Mouse (Mus musculus): ENCODE measurements around the gene Kcnb1. TPM values are rescaled to one million over a fixed set of nuclear protein-coding genes. Genes with fewer than 3 reads are reported as not detected.

Gene Kcnb1
- polyA plus RNA-seq, 1 experiment from 2014 or later = 1.5 TPM

GRCm38 (mm10) chr2:167060761-167061160, 129.2 kb downstream of the Kcnb1 start:
- H3K9ac ChIP-seq (ENCODE audit: low read depth, low read length) = peak overlapping the region; percentile 45; the same call in 1 of the 2 replicates
- ATAC-seq (ENCODE audit: low FRiP score, low TSS enrichment) = no peak
- H3K4me1 ChIP-seq (ENCODE audit: control insufficient read depth, insufficient read depth, low read length) = peaks cover 25% of the 10 kb centered on the region
- H3K9me3 ChIP-seq (ENCODE audit: control insufficient read depth, low read length) = no peaks in the 10 kb centered on the region
- H3K27ac ChIP-seq (ENCODE audit: low read depth, low read length) = peak overlapping the region; percentile 81
- H3K4me2 ChIP-seq (replicated peaks; ENCODE audit: low read depth, low read length) = peak overlapping the region; percentile 78
- peaks cover 40% of the 10 kb centered on the region for H3K36me3 ChIP-seq (ENCODE audit: control insufficient read depth, insufficient read depth, low read length)
- no peaks in the 10 kb centered on the region for H3K27me3 ChIP-seq (ENCODE audit: control insufficient read depth, insufficient read depth, low read length)
- peak overlapping the region; percentile 85; the same call in 1 of the 2 replicates for H3K4me3 ChIP-seq (ENCODE audit: low read length)

- H3K27ac ChIP-seq (ENCODE audit: low read depth, low read length) = peak overlapping the region; percentile 81
- H3K9ac ChIP-seq (ENCODE audit: low read depth, low read length) = peak overlapping the region; percentile 45; the same call in 1 of the 2 replicates
- H3K4me1 ChIP-seq (ENCODE audit: control insufficient read depth, insufficient read depth, low read length) = peaks cover 25% of the 10 kb centered on the region
Measured at GRCm38 (mm10) chr2:167060360-167060759, 129.6 kb downstream of the Kcnb1 start.

GRCm38 (mm10) chr2:167059960-167060359, 130.0 kb downstream of the Kcnb1 start:
- peak overlapping the region; percentile 29 for H3K4me2 ChIP-seq (replicated peaks; ENCODE audit: low read depth, low read length)
- peaks cover 23% of the 10 kb centered on the region for H3K4me1 ChIP-seq (ENCODE audit: control insufficient read depth, insufficient read depth, low read length)
- peaks cover 40% of the 10 kb centered on the region for H3K36me3 ChIP-seq (ENCODE audit: control insufficient read depth, insufficient read depth, low read length)
- 56% methylated on average over 12 of the region's 12 CpGs for WGBS
- H3K9me3 ChIP-seq (ENCODE audit: control insufficient read depth, low read length) = no peaks in the 10 kb centered on the region
- H3K4me3 ChIP-seq (ENCODE audit: low read length) = peak overlapping the region; percentile 4; the same call in 1 of the 2 replicates
- peak overlapping the region; percentile 44; the same call in 1 of the 2 replicates for H3K9ac ChIP-seq (ENCODE audit: low read depth, low read length)
- ATAC-seq (ENCODE audit: low FRiP score, low TSS enrichment) = no peak
- peak overlapping the region; percentile 81 for H3K27ac ChIP-seq (ENCODE audit: low read depth, low read length)
- H3K27me3 ChIP-seq (ENCODE audit: control insufficient read depth, insufficient read depth, low read length) = no peaks in the 10 kb centered on the region

More at GRCm38 (mm10) chr2:167060360-167060759, 129.6 kb downstream of the Kcnb1 start:
- H3K36me3 ChIP-seq (ENCODE audit: control insufficient read depth, insufficient read depth, low read length) = peaks cover 40% of the 10 kb centered on the region
- ATAC-seq (ENCODE audit: low FRiP score, low TSS enrichment) = no peak
- no peaks in the 10 kb centered on the region for H3K9me3 ChIP-seq (ENCODE audit: control insufficient read depth, low read length)
- H3K4me2 ChIP-seq (replicated peaks; ENCODE audit: low read depth, low read length) = peak overlapping the region; percentile 29; the same call in 1 of the 2 replicates
- WGBS = 42% methylated on average over 3 of the region's 3 CpGs
- peak overlapping the region; percentile 4; the same call in 1 of the 2 replicates for H3K4me3 ChIP-seq (ENCODE audit: low read length)
- no peaks in the 10 kb centered on the region for H3K27me3 ChIP-seq (ENCODE audit: control insufficient read depth, insufficient read depth, low read length)

- WGBS = 55% methylated on average over 8 of the region's 8 CpGs
- H3K27ac ChIP-seq (ENCODE audit: low read depth, low read length) = peak overlapping the region; percentile 81
- no peak for ATAC-seq (ENCODE audit: low FRiP score, low TSS enrichment)
- peaks cover 40% of the 10 kb centered on the region for H3K36me3 ChIP-seq (ENCODE audit: control insufficient read depth, insufficient read depth, low read length)
- H3K9me3 ChIP-seq (ENCODE audit: control insufficient read depth, low read length) = no peaks in the 10 kb centered on the region
- H3K4me2 ChIP-seq (replicated peaks; ENCODE audit: low read depth, low read length) = peak overlapping the region; percentile 29
- H3K9ac ChIP-seq (ENCODE audit: low read depth, low read length) = peak overlapping the region; percentile 44
- peaks cover 19% of the 10 kb centered on the region for H3K4me1 ChIP-seq (ENCODE audit: control insufficient read depth, insufficient read depth, low read length)
- H3K4me3 ChIP-seq (ENCODE audit: low read length) = peak overlapping the region; percentile 4; the same call in 1 of the 2 replicates
- no peaks in the 10 kb centered on the region for H3K27me3 ChIP-seq (ENCODE audit: control insufficient read depth, insufficient read depth, low read length)
Measured at GRCm38 (mm10) chr2:167059536-167059935, 130.4 kb downstream of the Kcnb1 start.

- no peaks in the 10 kb centered on the region for H3K9me3 ChIP-seq (ENCODE audit: control insufficient read depth, low read length)
- ATAC-seq (ENCODE audit: low FRiP score, low TSS enrichment) = no peak
- H3K4me3 ChIP-seq (ENCODE audit: low read length) = no peak overlapping the region
- no peak overlapping the region for H3K27ac ChIP-seq (ENCODE audit: low read depth, low read length)
- peaks cover 18% of the 10 kb centered on the region for H3K4me1 ChIP-seq (ENCODE audit: control insufficient read depth, insufficient read depth, low read length)
- peak overlapping the region; percentile 31; the same call in 1 of the 2 replicates for H3K9ac ChIP-seq (ENCODE audit: low read depth, low read length)
- 57% methylated on average over 3 of the region's 3 CpGs for WGBS
- H3K4me2 ChIP-seq (replicated peaks; ENCODE audit: low read depth, low read length) = peak overlapping the region; percentile 10; the same call in 1 of the 2 replicates
- H3K36me3 ChIP-seq (ENCODE audit: control insufficient read depth, insufficient read depth, low read length) = peaks cover 39% of the 10 kb centered on the region
- H3K27me3 ChIP-seq (ENCODE audit: control insufficient read depth, insufficient read depth, low read length) = no peaks in the 10 kb centered on the region
Measured at GRCm38 (mm10) chr2:167058814-167059387, 131.1 kb downstream of the Kcnb1 start.

- Histone ChIP-seq H3K4me3 (ENCODE audit: low read length) (no peak overlapping the region), H3K9ac (ENCODE audit: low read depth, low read length) (0 out of 2 replicates have a peak overlapping the region, but pooled peaks have one; percentile 31), H3K27me3 (ENCODE audit: control insufficient read depth, insufficient read depth, low read length) (no peaks in the 10 kb centered on the region), H3K36me3 (ENCODE audit: control insufficient read depth, insufficient read depth, low read length) (peaks cover 37% of the 10 kb centered on the region), H3K4me1 (ENCODE audit: control insufficient read depth, insufficient read depth, low read length) (peaks cover 18% of the 10 kb centered on the region), H3K4me2 (replicated peaks; ENCODE audit: low read depth, low read length) (no peak overlapping the region), H3K9me3 (ENCODE audit: control insufficient read depth, low read length) (no peaks in the 10 kb centered on the region), H3K27ac (ENCODE audit: low read depth, low read length) (no peak overlapping the region)
- 40% methylated on average over 3 of the region's 3 CpGs for WGBS
- ATAC-seq (ENCODE audit: low FRiP score, low TSS enrichment) = no peak
Measured at GRCm38 (mm10) chr2:167058201-167058600, 131.8 kb downstream of the Kcnb1 start.

- H3K4me2 ChIP-seq (replicated peaks; ENCODE audit: low read depth, low read length) = no peak overlapping the region
- H3K27me3 ChIP-seq (ENCODE audit: control insufficient read depth, insufficient read depth, low read length) = no peaks in the 10 kb centered on the region
- peaks cover 42% of the 10 kb centered on the region for H3K36me3 ChIP-seq (ENCODE audit: control insufficient read depth, insufficient read depth, low read length)
- no peaks in the 10 kb centered on the region for H3K9me3 ChIP-seq (ENCODE audit: control insufficient read depth, low read length)
- peaks cover 17% of the 10 kb centered on the region for H3K4me1 ChIP-seq (ENCODE audit: control insufficient read depth, insufficient read depth, low read length)
- no peak overlapping the region for H3K27ac ChIP-seq (ENCODE audit: low read depth, low read length)
- ATAC-seq (ENCODE audit: low FRiP score, low TSS enrichment) = no peak
- H3K4me3 ChIP-seq (ENCODE audit: low read length) = no peak overlapping the region
- no peak overlapping the region for H3K9ac ChIP-seq (ENCODE audit: low read depth, low read length)
- WGBS = 89% methylated on average over 5 of the region's 5 CpGs
Measured at GRCm38 (mm10) chr2:167056942-167057323, 133.0 kb downstream of the Kcnb1 start.

GRCm38 (mm10) chr2:167056210-167056941, 133.6 kb downstream of the Kcnb1 start:
- H3K27me3 ChIP-seq (ENCODE audit: control insufficient read depth, insufficient read depth, low read length) = no peaks in the 10 kb centered on the region
- ATAC-seq (ENCODE audit: low FRiP score, low TSS enrichment) = no peak
- H3K4me3 ChIP-seq (ENCODE audit: low read length) = no peak overlapping the region
- H3K9me3 ChIP-seq (ENCODE audit: control insufficient read depth, low read length) = no peaks in the 10 kb centered on the region
- H3K36me3 ChIP-seq (ENCODE audit: control insufficient read depth, insufficient read depth, low read length) = peaks cover 44% of the 10 kb centered on the region
- H3K27ac ChIP-seq (ENCODE audit: low read depth, low read length) = no peak overlapping the region
- H3K4me1 ChIP-seq (ENCODE audit: control insufficient read depth, insufficient read depth, low read length) = peaks cover 12% of the 10 kb centered on the region
- 94% methylated on average over 15 of the region's 15 CpGs for WGBS
- H3K9ac ChIP-seq (ENCODE audit: low read depth, low read length) = no peak overlapping the region
- H3K4me2 ChIP-seq (replicated peaks; ENCODE audit: low read depth, low read length) = no peak overlapping the region

GRCm38 (mm10) chr2:167055386-167055785, 134.6 kb downstream of the Kcnb1 start:
- Histone ChIP-seq H3K27ac (ENCODE audit: low read depth, low read length) (no peak overlapping the region), H3K36me3 (ENCODE audit: control insufficient read depth, insufficient read depth, low read length) (peaks cover 44% of the 10 kb centered on the region), H3K4me3 (ENCODE audit: low read length) (no peak overlapping the region), H3K4me1 (ENCODE audit: control insufficient read depth, insufficient read depth, low read length) (peaks cover 4% of the 10 kb centered on the region), H3K27me3 (ENCODE audit: control insufficient read depth, insufficient read depth, low read length) (no peaks in the 10 kb centered on the region), H3K9me3 (ENCODE audit: control insufficient read depth, low read length) (no peaks in the 10 kb centered on the region), H3K9ac (ENCODE audit: low read depth, low read length) (no peak overlapping the region), H3K4me2 (replicated peaks; ENCODE audit: low read depth, low read length) (no peak overlapping the region)
- no peak for ATAC-seq (ENCODE audit: low FRiP score, low TSS enrichment)
- 89% methylated on average over 15 of the region's 15 CpGs for WGBS

All from kidney, embryonic 14.5 days (tissue).